Mouse (Mus musculus): ENCODE data around the gene Batf. TPM values are rescaled to one million over a fixed set of nuclear protein-coding genes. Genes with fewer than 3 reads are reported as not detected.

Batf gene
- total and polyA plus RNA-seq, 3 experiments: 14.4 to 19.9 TPM; not detected in 1

- H3K4me1 ChIP-seq (ENCODE audit: control insufficient read depth in 1 of 2, insufficient read depth in 2 of 2, low read length in 2 of 2): peaks cover 5 to 15% of the 10 kb centered on the region in 2 experiments
- no peak for DNase-seq (ENCODE audit: low read depth, low spot score)
- no peak overlapping the region for H3K9ac ChIP-seq (ENCODE audit: control insufficient read depth, low read depth, low read length, poor library complexity, severe bottlenecking)
- no peaks in the 10 kb centered on the region; a peak in 1 of 4 replicates for H3K27me3 ChIP-seq (ENCODE audit: control insufficient read depth in 1 of 2, insufficient read depth in 2 of 2, low read length in 2 of 2)
- no peaks in the 10 kb centered on the region for H3K9me3 ChIP-seq (replicated peaks; ENCODE audit: insufficient read depth, low read length)
- H3K4me3 ChIP-seq (ENCODE audit: control insufficient read depth in 1 of 2, insufficient read depth in 1 of 2, low read depth in 2 of 2, low read length in 2 of 2): no peak overlapping the region
- TF ChIP-seq E2F4 (IDR thresholded peaks at IDR 0.05; ENCODE audit: borderline replicate concordance, low read depth, low read length): no peak
- no peak for TF ChIP-seq TAL1 (IDR thresholded peaks at IDR 0.05; ENCODE audit: low read length)
- no peak for TF ChIP-seq RCOR1 (IDR thresholded peaks at IDR 0.05; ENCODE audit: low read depth, low read length)
- no peak for TF ChIP-seq HCFC1 (IDR thresholded peaks at IDR 0.05; ENCODE audit: low read depth, low read length)
- no peak for TF ChIP-seq POLR2AphosphoS2 (IDR thresholded peaks at IDR 0.05; ENCODE audit: low read length)
- TF ChIP-seq GABPA (IDR thresholded peaks at IDR 0.05; ENCODE audit: low read depth, low read length): no peak
- TF ChIP-seq USF2 (IDR thresholded peaks at IDR 0.05; ENCODE audit: borderline replicate concordance in 1 of 2, insufficient read depth in 1 of 2, low read depth in 1 of 2, low read length in 2 of 2): no peak
- no peak for TF ChIP-seq MAZ (IDR thresholded peaks at IDR 0.05; ENCODE audit: low read depth, low read length)
- TF ChIP-seq ZC3H11A (IDR thresholded peaks at IDR 0.05; ENCODE audit: low read depth, low read length): no peak
- peaks cover 0 to 10% of the 10 kb centered on the region in 2 experiments; a peak in 2 of 4 replicates for H3K36me3 ChIP-seq (ENCODE audit: control insufficient read depth in 1 of 2, insufficient read depth in 2 of 2, low read length in 2 of 2)
- no peak overlapping the region for H3K27ac ChIP-seq (ENCODE audit: control insufficient read depth, low read depth, low read length)
- H3K79me2 ChIP-seq (ENCODE audit: control insufficient read depth, insufficient read depth, low read length, poor library complexity): no peaks in the 10 kb centered on the region
Measured at GRCm38 (mm10) chr12:85638541-85639325, 47.7 kb upstream of the Batf start.

- H3K4me1 ChIP-seq (ENCODE audit: control insufficient read depth in 1 of 2, insufficient read depth in 2 of 2, low read length in 2 of 2): peaks cover 5 to 15% of the 10 kb centered on the region in 2 experiments
Measured at GRCm38 (mm10) chr12:85639326-85640008, 47.0 kb upstream of the Batf start.

More at GRCm38 (mm10) chr12:85639326-85640008, 47.0 kb upstream of the Batf start:
- Histone ChIP-seq H3K36me3 (ENCODE audit: control insufficient read depth in 1 of 2, insufficient read depth in 2 of 2, low read length in 2 of 2) (peaks cover 0 to 10% of the 10 kb centered on the region in 2 experiments; a peak in 2 of 4 replicates), H3K79me2 (ENCODE audit: control insufficient read depth, insufficient read depth, low read length, poor library complexity) (no peaks in the 10 kb centered on the region), H3K9ac (ENCODE audit: control insufficient read depth, low read depth, low read length, poor library complexity, severe bottlenecking) (no peak overlapping the region), H3K9me3 (replicated peaks; ENCODE audit: insufficient read depth, low read length) (no peaks in the 10 kb centered on the region), H3K27me3 (ENCODE audit: control insufficient read depth in 1 of 2, insufficient read depth in 2 of 2, low read length in 2 of 2) (no peaks in the 10 kb centered on the region; a peak in 1 of 4 replicates), H3K27ac (ENCODE audit: control insufficient read depth, low read depth, low read length) (no peak overlapping the region), H3K4me3 (ENCODE audit: control insufficient read depth in 1 of 2, insufficient read depth in 1 of 2, low read depth in 2 of 2, low read length in 2 of 2) (no peak overlapping the region)
- TF ChIP-seq MEF2A (IDR thresholded peaks at IDR 0.05; ENCODE audit: extremely low read depth, insufficient replicate concordance, low read depth, low read length, poor library complexity, severe bottlenecking): no peak
- no peak for TF ChIP-seq MYC (IDR thresholded peaks at IDR 0.05; ENCODE audit: low read depth, low read length)
- no peak for TF ChIP-seq POLR2A (IDR thresholded peaks at IDR 0.05; ENCODE audit: control insufficient read depth in 1 of 2, insufficient read depth in 1 of 2, low read depth in 1 of 2, low read length in 2 of 2, poor library complexity in 1 of 2)
- no peak for TF ChIP-seq ETS1 (IDR thresholded peaks at IDR 0.05; ENCODE audit: low read depth, low read length)
- TF ChIP-seq JUND (IDR thresholded peaks at IDR 0.05; ENCODE audit: low read depth, low read length): no peak
- TF ChIP-seq RCOR1 (IDR thresholded peaks at IDR 0.05; ENCODE audit: low read depth, low read length): no peak
- no peak for TF ChIP-seq TBP (IDR thresholded peaks at IDR 0.05; ENCODE audit: low read depth, low read length)
- TF ChIP-seq MXI1 (IDR thresholded peaks at IDR 0.05; ENCODE audit: low read depth, low read length): no peak
- no peak for TF ChIP-seq UBTF (IDR thresholded peaks at IDR 0.05; ENCODE audit: borderline replicate concordance, insufficient read depth, low read depth, low read length)
- TF ChIP-seq SIN3A (IDR thresholded peaks at IDR 0.05; ENCODE audit: low read length): no peak
- TF ChIP-seq MAFK (IDR thresholded peaks at IDR 0.05; ENCODE audit: borderline replicate concordance, low read depth, low read length): no peak
- TF ChIP-seq CTCF (IDR thresholded peaks at IDR 0.05 in 2 of 3, conservative IDR thresholded peaks at IDR 0.05 in 1 of 3; ENCODE audit: control insufficient read depth in 1 of 3, insufficient read depth in 1 of 3, low read depth in 2 of 3, low read length in 3 of 3, poor library complexity in 1 of 3, severe bottlenecking in 1 of 3): no peak
- no peak for DNase-seq (ENCODE audit: low read depth, low spot score)
